Mouse (Mus musculus): ENCODE data around the gene Fam166b.
A peak's percentile ranks its signal among the peaks of the same experiment; 100 is the strongest.

Gene Fam166b

GRCm38 (mm10) chr4:43428946-43429345, at the start of gene Fam166b:
TSS of gene Fam166b (minus strand) at chr4:43429134.
- DNase-seq: no peak

- DNase-seq: no peak
These were observed 49.6 kb upstream of the Fam166b start for GRCm38 (mm10) chr4:43478534-43478858.

GRCm38 (mm10) chr4:43477857-43478533, 49.1 kb upstream of the Fam166b start:
- DNase-seq: peak; percentile 87

GRCm38 (mm10) chr4:43476604-43477003, 47.7 kb upstream of the Fam166b start:
- DNase-seq: no peak

GRCm38 (mm10) chr4:43473636-43474035, 44.7 kb upstream of the Fam166b start:
- no peak for DNase-seq

- DNase-seq: no peak
These were observed 41.4 kb upstream of the Fam166b start for GRCm38 (mm10) chr4:43470301-43470700.

- DNase-seq: no peak
These were observed 37.9 kb upstream of the Fam166b start for GRCm38 (mm10) chr4:43466872-43467271.

- no peak for DNase-seq
These were observed 37.0 kb upstream of the Fam166b start for GRCm38 (mm10) chr4:43465935-43466334.

GRCm38 (mm10) chr4:43463102-43463501, 34.2 kb upstream of the Fam166b start:
- no peak for DNase-seq

- DNase-seq: no peak
These were observed 28.2 kb upstream of the Fam166b start for GRCm38 (mm10) chr4:43457124-43457523.

GRCm38 (mm10) chr4:43456470-43456869, 27.5 kb upstream of the Fam166b start:
- DNase-seq: no peak

GRCm38 (mm10) chr4:43454041-43454836, 25.3 kb upstream of the Fam166b start, which contains the start of gene Cd72:
TSS of gene Cd72 (minus strand) at chr4:43454628.
- no peak for DNase-seq

GRCm38 (mm10) chr4:43453413-43453812, 24.5 kb upstream of the Fam166b start:
- no peak for DNase-seq

GRCm38 (mm10) chr4:43452315-43452714, 23.4 kb upstream of the Fam166b start:
- no peak for DNase-seq

GRCm38 (mm10) chr4:43448554-43448953, 19.6 kb upstream of the Fam166b start:
- DNase-seq: no peak

- no peak for DNase-seq
These were observed 18.3 kb upstream of the Fam166b start for GRCm38 (mm10) chr4:43447251-43447650.

GRCm38 (mm10) chr4:43443511-43443910, 14.6 kb upstream of the Fam166b start:
- peak; percentile 45 for DNase-seq

- DNase-seq: peak; percentile 79
These were observed 13.8 kb upstream of the Fam166b start for GRCm38 (mm10) chr4:43442456-43443361.

- peak; percentile 100 for DNase-seq
These were observed 13.1 kb upstream of the Fam166b start for GRCm38 (mm10) chr4:43442044-43442443.

- no peak for DNase-seq
These were observed 12.7 kb upstream of the Fam166b start, which contains the start of gene Tesk1 for GRCm38 (mm10) chr4:43441639-43442038. TSS of gene Tesk1 (plus strand) at chr4:43441939.

- no peak for DNase-seq
These were observed 3.9 kb upstream of the Fam166b start for GRCm38 (mm10) chr4:43432832-43433231.

- DNase-seq: peak; percentile 83
These were observed 2.8 kb upstream of the Fam166b start for GRCm38 (mm10) chr4:43431690-43432089.

GRCm38 (mm10) chr4:43428180-43428861, 613 bp downstream of the Fam166b start:
- DNase-seq: no peak

Measured in kidney, adult 18-20 months (tissue).